Mouse (Mus musculus): ENCODE results near the gene Pxdc1.

DNA sequence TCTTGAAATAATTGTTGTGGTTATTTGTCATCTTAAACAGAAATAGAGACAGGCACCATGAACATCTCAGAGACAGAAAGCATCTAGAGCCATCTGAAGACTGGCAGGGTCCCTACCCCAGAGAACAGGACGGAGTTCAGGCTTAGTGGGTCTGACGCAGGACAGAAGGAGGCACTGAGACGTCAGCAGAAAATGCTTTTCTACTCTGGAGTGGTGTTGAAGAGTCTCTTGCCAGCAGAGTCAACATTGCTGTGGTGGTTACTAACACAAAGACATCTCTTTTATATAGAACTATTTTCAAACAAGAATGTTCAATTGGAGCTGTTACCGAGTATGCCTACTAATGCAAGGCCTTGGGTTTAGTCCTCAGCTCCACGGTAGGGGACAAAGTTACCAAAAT lies 20.1 kb upstream of the Pxdc1 start:
- no peak for TF ChIP-seq CTCF (IDR thresholded peaks at IDR 0.05; ENCODE audit: borderline replicate concordance, insufficient read depth, low read length)
- TF ChIP-seq POLR2A (IDR thresholded peaks at IDR 0.05; ENCODE audit: low read depth, low read length), result no peak

Measured in embryonic fibroblast, embryonic 13.5 days (primary cell).